Mouse (Mus musculus) megakaryocyte-erythroid progenitor cell, adult 5-6 weeks (primary cell): Measurements from ENCODE around the gene Magi2. TPM values are rescaled to one million over a fixed set of nuclear protein-coding genes. Genes with fewer than 3 reads are reported as not detected.
"Not testable (repeated sequence)": the region's sequence is repeated elsewhere in the genome, so short reads cannot be mapped to it uniquely, and the experiment has no call there.

Source experiments
- ATAC-seq: replicated peaks from 2 replicates; pipeline ENCODE4 v1.8.0; 2016; ENCODE audit warnings: mild to moderate bottlenecking, inconsistent platforms; ENCODE audit not compliant: severe bottlenecking, poor library complexity, low FRiP score, low TSS enrichment
- total RNA-seq, 2 experiments: library from RNA; stranded (forward) in 1 of 2; stranded (reverse) in 1 of 2; fragments of 200-1000, 215-1000 nt in 1 of 2; fragments of >200 nt in 1 of 2; fragmentation: Nextera tagmentation in 1 of 2; gene quantifications; 2 replicates each; pipeline ENCODE4 v1.2.3; 2014 to 2017

Gene Magi2
- total RNA-seq, 2 experiments from 2014 or later: 0.23 to 0.52 TPM

DNA sequence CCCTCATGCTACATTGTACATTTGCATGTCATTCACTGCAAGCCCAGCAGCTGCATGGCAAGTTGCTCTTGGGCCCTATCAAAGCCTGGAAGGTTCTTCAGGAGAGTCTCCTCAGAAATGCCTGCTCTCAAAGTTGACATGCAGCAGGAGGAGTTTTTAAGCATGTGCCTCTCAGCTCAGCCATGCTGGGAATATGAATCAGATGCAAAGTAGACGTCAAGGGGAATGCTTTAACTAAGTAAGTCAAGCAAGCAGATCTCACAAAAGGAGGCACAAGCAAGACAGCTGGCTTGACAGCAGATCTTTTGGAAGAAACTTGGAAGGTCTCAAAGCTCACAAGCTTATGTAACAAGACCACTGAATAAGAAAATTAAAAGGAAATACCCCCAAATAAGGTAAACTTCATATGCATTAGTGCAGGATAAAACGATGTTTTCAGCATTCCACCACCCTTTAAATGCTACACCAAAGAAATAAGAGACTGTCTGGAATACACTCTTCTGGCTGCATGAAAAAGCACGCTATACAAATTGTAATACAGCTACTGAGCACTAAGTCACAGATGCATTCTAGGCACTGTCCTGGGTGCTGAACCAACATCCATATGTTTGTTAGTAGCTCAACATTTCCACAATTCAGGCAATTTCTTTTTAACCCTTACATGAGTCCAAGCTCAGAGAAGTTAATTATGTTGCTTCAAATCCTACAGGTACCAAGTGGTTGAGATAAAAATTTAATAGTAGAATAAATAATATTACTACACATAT, 926.7 kb downstream of the Magi2 start:
- no peak for ATAC-seq

DNA sequence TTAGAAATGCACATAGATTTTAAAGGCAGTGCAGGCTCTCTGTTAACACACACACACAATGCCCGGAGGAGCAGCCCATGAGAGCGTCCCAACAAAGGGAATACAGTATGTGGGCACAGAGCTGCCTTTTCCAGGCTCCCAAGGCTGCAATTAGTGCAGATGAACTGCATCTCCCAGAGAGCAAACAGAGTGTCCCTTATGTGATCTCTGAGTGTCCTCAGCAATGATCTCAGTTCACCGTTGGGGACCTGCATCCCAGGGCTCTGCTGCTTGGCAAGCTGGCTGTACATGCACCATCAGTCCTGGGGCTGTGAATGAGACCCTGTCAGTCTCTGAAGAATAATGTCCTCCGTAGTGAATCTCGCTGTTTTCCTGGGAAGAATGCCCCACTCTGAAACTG, 969.9 kb downstream of the Magi2 start:
- no peak for ATAC-seq

DNA sequence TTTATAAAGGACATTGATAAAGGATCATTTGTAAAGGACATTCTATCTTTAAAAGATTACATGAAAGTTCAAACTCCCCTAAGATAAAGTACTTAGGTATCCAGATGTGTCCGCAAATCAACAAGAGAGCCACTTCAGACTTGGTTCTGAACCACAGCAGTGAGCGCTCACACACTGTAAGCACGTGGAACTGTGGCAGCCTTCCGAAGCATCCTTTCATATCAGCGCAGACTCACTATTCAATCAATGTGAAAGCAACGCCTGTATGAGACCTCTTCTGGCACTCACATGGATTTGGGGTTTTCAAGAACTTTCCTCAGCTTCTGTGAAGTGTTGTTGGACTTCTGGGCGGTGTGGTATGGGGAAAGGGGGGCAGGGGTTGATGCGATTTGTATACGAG, 970.6 kb downstream of the Magi2 start:
- ATAC-seq: no peak

DNA sequence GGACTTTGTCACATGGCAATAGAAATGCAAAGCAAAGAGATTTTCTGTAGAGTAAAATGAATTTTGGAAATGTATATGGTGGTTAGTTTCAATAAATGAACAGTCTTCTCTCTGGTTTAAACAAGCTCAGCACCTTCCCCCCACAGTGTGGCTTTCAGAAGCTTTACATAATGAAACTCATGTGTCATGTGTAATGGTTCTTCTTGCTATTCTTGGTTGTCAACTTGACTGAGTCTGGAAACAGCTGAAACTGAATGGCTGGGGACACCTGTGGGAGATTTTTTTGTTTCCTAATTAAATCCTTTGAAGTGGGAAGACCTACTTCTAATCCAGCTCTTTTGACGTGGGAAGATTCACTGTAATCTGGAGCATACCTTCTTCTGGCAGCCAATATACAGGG, 974.5 kb downstream of the Magi2 start:
- ATAC-seq: no peak

DNA sequence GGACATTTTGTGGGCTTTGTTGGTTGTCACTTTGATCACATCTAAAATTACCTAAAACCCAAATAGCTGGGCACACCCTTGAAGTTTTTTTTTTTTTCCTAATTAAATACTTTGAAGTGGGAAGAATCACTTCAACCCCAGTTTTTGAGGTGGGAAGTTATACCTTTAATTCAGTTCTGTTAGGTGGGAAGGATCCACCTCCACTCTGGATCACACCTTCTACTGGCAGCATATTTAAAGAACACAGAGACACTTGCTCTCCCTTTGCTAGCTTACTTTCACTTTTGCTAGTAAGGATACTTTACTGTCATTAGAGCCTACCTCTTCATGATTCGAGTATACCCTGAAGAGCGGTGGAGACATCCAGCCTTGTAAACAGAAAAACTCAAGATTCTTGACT, 981.3 kb downstream of the Magi2 start:
- no peak for ATAC-seq

DNA sequence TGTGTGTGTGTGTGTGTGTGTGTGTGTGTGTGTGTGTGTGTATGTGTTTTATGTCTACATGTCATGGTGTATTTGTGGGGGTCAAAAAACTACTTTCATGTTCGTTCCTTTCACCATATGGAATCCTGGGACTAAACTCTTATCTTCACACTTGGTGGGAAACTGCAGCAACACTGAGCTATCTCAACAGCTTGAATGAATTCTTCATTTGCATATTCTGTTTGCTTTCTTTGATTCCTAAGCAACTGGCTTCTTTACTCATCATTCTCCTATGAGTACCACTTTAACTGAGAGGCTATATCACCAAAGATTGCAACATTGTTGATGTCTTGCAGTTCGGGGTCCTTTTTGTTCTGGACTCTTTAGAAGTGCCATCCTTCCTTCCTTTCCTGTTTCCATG, 986.5 kb downstream of the Magi2 start:
- no peak for ATAC-seq

DNA sequence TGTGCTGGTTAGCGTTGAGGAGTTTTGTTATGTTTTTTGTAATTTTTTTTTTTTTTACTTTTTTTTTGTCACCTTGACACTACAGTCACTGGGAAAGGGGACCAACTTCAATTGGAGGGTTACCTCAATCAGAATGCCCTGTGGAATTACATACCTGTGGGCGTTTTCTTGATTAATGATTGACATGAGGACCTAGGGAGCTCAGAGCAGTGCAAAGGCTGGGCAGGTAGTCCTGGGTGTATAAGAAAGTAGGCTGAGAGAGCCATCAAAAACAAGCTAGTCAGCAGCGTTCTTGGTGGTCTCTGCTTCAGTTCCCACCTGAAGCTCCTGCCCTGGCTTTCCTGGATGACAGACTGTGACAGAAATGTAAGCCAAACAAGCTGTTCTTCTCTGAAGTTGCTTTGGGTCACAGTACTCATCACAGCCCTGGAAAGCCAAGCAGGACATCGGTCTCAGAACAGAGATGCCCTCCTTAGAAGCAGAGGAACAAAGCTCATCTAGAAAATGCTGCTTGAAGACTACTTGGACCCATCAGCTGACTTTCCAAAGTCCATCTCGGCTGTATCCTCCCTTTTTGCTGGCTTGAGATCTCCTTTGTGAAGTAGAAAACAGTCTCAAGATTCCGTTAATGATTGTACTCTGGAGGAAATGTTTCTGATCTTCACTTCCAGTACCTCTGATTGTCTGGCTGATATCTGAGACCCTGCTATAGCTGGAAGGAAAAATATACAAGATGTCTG, 999.8 kb downstream of the Magi2 start:
- no peak for ATAC-seq

DNA sequence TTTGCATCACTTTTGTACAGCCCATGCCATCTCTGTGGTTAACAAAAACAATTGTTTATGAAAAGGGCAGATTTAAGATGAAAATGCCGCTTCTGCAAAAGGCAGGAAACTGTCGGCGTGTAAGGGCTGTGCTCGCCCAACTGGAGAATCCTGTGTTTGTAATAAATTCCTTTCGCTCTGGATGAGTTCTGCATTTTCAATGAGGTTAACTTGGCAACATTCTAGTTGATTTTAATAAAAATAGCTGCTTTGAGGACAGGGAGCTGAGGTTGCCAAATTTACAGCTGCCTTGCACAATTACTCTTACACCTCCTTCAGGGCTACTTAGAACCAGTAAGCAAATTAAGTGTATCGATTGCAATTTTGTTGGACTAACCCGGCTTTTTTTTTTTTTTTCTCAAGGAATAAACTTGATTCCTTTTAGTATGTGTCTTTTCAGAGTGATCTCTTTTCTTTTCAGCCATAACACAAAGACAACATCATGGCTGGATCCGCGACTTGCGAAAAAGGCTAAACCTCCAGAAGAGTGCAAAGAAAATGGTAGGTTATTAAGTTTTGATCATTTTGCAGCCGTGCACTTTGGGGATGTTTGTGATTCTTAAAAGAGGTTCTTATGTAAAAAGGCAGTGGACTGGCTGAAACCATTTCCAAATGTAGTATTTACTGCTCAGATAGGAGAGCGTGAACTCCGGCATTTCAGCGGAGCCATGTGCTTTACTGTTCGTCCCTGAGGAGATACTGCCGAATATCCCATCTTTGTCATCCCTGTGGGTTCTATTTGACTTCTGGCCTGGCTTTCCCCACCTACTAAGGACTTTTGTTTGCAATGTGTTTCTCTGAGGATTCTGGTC, 1001.3 kb downstream of the Magi2 start:
- no peak for ATAC-seq

DNA sequence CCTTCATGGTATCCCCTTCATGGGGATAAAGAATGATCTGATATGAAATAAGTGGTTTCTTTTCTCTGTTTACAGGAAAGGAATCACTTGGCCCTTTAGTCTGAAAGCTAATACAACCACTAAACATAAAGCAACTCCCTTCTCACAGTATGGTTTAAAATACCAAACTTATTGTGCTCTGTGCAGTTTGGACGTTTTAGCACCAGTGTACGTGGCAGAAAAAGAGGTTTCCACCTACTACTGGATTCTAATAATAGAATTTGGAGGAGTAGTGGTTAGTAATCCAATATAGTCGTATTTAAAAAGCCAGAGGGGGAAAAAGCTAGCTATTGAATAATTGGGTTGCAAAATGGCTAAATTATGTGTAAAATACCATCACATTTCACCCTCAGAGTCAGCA, 1005.1 kb downstream of the Magi2 start:
- no peak for ATAC-seq

DNA sequence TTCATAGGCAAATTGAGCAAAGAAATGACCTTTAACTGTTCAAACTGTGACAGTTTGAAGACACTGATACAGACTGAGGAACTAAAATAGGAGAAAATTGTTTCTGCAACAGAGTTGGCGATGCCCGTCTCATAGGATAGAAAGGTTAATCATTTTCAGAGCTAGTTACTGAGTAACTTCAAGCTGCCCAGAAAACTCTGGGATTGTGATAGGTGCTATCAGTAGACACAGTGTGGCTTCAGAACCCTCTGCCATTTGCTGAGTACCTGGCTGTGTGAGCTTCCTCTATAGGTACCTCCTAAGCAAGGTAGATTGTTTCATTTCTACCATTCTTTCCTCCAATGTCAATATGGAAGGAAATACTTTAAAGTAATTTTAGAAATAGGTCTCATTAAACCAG, 1014.7 kb downstream of the Magi2 start:
- no peak for ATAC-seq

DNA sequence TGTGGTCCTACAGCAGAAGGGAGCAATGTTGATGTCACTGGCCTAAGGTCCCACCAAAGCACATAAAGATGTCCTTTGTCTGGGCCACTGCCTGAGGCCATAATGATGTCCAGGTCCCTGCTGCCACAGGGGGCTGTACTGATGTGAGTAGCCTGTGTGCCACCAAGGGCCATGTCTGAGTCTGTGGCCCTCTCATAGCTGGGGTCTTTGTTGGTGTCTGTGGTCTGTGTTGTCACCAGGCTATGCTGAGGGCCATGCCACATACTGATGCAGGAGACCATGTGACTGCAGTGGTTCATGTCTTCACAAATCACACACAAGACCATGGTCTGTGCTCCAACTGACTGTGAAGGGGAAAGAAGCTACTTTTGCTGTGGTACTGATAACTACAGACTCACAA, 1015.7 kb downstream of the Magi2 start:
- no peak for ATAC-seq

DNA sequence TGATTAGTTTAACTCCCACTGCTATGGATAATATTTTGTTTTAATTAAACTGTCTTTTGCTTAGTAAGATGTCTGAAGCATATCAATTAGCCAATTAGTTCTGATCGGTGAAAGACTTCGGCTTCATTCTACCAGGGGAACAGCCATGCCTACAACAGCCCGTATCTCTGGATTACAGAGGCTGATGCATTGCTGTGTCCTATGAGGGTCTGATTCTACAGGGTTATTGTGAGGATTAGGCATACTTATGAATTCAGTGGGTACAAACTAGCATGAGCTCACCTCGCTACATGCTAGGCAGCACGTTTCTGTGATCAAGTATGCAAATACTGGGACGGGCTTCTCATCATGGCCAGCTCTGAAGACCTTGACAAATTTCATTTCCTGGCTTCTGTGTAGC, 1022.5 kb downstream of the Magi2 start:
- ATAC-seq: no peak

DNA sequence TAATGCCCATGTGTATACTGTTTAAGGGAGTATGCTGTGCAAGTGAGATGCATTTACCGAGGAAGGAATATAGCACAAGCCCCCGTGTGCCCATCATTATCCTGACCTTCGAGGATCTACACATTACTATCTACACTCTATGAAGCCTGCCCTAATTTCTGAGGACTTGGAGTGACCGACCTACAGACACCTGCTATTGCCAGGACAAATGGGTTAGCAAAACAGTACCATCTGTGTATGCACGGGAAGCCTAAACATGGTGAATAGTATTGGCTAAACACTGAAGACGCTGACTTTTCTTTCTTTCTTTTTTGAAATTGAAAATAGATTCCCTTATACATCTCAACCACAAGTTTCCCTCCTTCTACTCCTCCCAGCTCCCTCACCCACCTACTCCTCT, 1024.7 kb downstream of the Magi2 start:
- ATAC-seq: no peak

DNA sequence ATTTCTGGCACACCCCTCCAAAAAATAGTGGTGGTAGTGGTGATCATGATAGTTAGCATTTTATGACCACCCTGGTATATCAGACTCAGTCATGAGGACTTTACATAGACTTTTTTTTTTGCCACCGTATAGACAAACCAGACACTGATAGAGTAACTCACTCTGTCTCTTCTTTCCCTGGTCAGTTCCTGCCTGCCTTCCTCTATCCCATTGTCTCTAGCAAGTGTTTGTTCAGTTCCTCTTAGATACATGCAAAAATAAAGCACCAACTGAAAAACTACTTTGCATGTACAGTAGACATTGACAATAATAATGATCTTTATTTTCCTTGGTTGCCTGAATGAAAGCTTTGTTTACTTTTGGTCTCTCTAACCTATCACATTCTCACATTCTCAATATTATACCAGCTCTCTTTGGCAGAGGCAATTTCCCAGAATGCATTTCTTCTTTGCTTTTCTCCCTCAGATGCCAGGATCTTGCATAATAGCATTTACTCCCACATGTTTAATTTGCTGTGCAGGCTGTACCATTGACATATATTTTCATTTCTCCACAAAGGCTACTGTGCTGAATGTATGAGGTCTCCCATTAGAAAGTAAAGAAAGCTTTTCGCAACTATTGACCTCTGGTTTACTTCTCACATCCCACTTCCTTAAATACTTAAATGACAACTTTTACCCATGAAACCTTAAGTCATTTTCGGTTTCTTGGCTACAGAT, 1029.5 kb downstream of the Magi2 start:
- ATAC-seq: no peak

DNA sequence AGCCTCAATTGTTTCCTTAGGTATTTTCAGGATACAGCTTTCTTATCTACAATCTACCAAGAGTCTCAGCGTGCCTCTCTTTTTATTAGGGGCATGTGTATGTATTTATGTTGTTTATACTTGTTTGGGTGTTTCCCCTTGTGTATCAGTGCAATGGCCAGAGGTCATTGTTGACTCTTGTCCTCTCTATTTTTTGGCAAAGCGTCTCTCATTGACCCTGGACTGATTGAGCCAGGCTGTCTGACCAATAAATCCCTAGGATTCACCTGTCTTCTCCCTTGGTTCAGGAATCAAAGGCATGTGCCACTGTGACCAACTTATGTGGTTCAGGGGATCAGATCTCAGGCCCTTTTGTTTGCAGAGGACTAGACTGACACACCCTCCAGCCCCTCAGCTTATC, 1030.1 kb downstream of the Magi2 start:
- no peak for ATAC-seq

DNA sequence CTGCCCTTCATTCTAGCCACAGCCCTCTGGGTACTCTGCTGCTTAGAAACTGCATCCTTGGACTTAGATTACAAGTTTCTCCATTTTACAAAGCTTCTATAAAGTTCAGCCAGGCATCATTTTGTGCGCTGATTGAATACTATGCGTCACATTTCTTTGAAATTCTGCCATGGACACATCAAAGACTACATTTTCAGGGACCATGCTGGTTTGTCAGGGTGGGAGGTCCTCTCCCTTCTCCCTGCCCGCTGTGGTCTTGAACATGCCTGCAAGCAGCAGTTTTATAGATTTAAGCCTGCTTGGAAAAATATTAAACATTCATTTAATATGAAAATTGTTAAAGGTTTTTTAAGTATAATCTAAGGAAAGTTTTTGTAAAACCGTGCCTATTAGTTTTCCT, 1030.6 kb downstream of the Magi2 start:
- no peak for ATAC-seq

DNA sequence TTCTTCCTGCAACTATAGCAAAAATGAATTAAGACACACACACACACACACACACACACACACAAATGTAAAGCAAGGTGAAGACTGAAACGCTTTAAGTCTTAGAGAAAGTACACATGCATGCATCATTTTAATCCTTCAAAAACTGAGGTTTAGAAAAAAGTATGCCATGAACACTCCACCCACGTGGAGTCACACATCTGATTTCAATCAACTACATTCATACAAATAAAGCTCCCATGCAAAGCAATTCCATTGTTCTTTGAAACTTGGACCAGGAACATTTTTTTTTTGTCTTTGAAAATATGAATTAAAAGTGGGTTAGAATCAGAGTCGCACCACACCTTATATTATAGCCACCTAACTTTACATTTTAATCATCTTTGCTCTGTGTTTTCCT, 1032.9 kb downstream of the Magi2 start:
- no peak for ATAC-seq

DNA sequence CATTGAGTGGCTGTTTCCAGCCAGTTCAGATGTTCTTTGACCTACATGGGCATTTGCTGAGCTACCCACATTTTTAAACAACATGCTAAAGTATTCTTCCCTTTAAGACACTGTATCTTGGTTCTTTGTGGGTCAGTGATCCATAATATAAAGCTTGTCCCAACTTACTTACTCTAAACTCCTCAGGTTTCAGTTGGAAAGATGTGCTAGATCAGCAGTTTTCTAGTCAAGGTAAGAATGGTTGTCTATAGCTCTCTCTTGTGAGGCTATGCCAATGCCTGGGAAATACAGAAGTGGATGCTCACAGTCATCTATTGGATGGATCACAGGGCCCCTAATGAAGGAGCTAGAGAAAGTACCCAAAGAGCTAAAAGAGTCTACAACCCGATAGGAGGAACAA, 1045.8 kb downstream of the Magi2 start:
- not testable (repeated sequence) for ATAC-seq

DNA sequence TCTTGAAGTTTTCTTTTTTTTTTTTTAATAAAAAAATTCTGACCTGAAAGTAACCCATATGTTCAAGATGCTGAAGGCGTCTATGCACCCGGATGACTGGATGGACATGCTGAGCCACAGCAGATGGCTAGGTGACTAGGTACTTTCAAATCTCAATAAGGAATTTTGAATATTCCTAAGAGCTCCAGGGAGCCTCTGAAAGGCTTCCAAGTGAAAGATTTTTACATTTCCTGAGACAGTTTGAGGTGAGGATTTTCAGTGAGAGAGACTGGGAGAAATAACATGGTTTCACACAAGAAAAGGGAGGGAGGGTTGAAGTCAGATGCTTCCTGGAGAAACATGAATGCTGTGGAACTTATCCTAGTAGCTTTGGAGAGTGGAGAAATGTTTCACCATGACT, 1048.8 kb downstream of the Magi2 start:
- ATAC-seq: no peak
